Mouse (Mus musculus): ENCODE results near the gene Serp2.

DNA sequence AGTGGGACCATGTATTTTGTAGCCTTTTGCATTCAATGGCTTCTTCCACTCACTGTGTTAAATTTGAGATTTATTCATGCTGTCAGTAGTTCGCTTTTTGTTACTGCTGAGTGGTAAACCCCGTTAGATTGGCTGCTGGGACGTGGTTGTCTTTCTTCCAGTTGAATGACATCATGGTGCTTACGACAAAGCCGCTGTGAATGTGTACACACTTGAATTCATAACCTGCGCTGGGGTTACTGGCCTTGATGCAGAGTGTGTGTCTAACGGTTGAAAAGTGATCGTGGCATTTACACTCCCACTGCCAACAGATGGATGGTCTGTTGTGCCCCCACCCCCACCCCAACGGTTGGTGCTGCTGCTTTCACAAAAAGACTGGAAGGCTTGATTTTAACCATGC is 59.5 kb downstream of the Serp2 start:
- TF ChIP-seq CTCF (IDR thresholded peaks at IDR 0.05; ENCODE audit: low read depth) (no peak), EP300 (IDR thresholded peaks at IDR 0.05; ENCODE audit: low read depth) (no peak)

Measured in liver, embryonic 14.5 days (tissue).